ENCODE assay signal across 9 mouse cellular contexts in the genomic region with DNA sequence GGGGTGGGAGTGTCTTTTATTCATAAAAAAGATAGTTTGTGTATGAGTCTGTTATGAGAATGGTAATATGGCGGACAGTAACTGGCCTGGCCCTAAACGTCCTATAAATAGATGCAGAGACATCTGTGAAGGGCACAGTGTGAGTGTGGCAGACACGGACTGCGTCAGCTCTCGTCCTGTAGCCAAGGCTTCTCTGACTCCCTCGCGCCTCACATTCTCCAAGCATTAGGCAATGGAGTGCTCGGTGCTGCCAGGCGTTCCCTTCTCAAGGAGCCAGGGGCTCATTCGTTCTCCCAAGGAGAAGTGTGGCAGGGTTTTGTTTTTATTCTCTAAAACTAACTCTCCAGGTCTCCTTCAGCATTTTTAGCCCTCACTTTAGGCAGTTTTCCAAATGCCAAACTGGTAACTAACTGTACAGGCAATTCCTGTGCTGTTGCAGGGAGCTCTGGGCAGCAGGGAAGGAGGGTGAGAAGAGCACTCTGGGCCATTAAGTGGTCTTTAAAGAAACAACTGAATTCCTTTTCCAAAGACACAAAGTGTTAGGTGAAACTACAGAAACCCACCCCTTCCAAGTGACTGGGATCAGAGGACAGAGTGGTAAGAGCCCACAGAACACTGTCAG. TPM values are rescaled to one million over a fixed set of nuclear protein-coding genes. Genes with fewer than 3 reads are reported as not detected.
DNase-seq lines count a peak whose midpoint lies in the region; ATAC-seq and TF ChIP-seq lines count a peak whose summit lies in the region.
"Had no signal": no experiment of that assay in that cellular context is flagged by ENCODE, and none has a peak within 500 bp of the region (broad histone marks: within the 10 kb centered on the region; RNA-seq: fewer than 3 reads in every experiment).

No protein-coding gene starts in this region.

- intact Hi-C loops in gastrocnemius, postnatal 14 days (cut with DNase I; ENCODE audit: low total_unique reads), result no loop called here

- peak; percentile 23 for DNase-seq in embryonic facial prominence, embryonic 11.5 days (ENCODE audit: low spot score)
- DNase-seq in embryonic facial prominence, embryonic 10.5 days (ENCODE audit: low spot score), result no peak
- peak; percentile 89 for DNase-seq in adrenal gland, adult 2 months
- DNase-seq in gastrocnemius, postnatal 14 days, result peak; percentile 85
- DNase-seq in kidney, postnatal 0 days (ENCODE audit: low spot score), result peak; percentile 44
- DNase-seq in testis, postnatal 10 days (ENCODE audit: low spot score), result peak; percentile 63
- no peak for DNase-seq in c-Kit-positive CD71-positive TER-119-positive erythroid progenitor cells, embryonic 14.5 days (ENCODE audit: low spot score)
- DNase-seq in liver, embryonic 11.5 days (ENCODE audit: low spot score), result no peak

- no peak overlapping the region for H3K27ac ChIP-seq in embryonic facial prominence, embryonic 11.5 days (replicated peaks; ENCODE audit: low read depth, low read length)
- no peak overlapping the region for H3K27ac ChIP-seq in embryonic facial prominence, embryonic 10.5 days (replicated peaks)
- peak overlapping the region; percentile 19; the same call in 1 of the 2 replicates for H3K27ac ChIP-seq in kidney, postnatal 0 days
- no peak overlapping the region for H3K27ac ChIP-seq in liver, embryonic 11.5 days (ENCODE audit: low read depth, low read length)

- no peaks in the 10 kb centered on the region for H3K4me1 ChIP-seq in embryonic facial prominence, embryonic 11.5 days (ENCODE audit: control insufficient read depth, insufficient read depth, low read length)
- H3K4me1 ChIP-seq in embryonic facial prominence, embryonic 10.5 days, result peaks cover 53% of the 10 kb centered on the region
- H3K4me1 ChIP-seq in kidney, postnatal 0 days (replicated peaks; ENCODE audit: insufficient read depth, low read length), result peaks cover 6% of the 10 kb centered on the region; the same call in 1 of the 2 replicates
- H3K4me1 ChIP-seq in liver, embryonic 11.5 days (replicated peaks; ENCODE audit: control insufficient read depth, insufficient read depth, low read length), result peaks cover 8% of the 10 kb centered on the region; the same call in 1 of the 2 replicates

- no peaks in the 10 kb centered on the region for H3K27me3 ChIP-seq in embryonic facial prominence, embryonic 11.5 days (ENCODE audit: control insufficient read depth, insufficient read depth, low read length)
- no peaks in the 10 kb centered on the region for H3K27me3 ChIP-seq in embryonic facial prominence, embryonic 10.5 days (replicated peaks; ENCODE audit: low read depth, poor library complexity, severe bottlenecking)
- H3K27me3 ChIP-seq in kidney, postnatal 0 days (ENCODE audit: insufficient read depth, low read length), result no peaks in the 10 kb centered on the region
- H3K27me3 ChIP-seq in liver, embryonic 11.5 days (replicated peaks; ENCODE audit: control insufficient read depth, insufficient read depth, low read length), result no peaks in the 10 kb centered on the region
- H3K27me3 ChIP-seq: CH12.LX had no signal

- no peaks in the 10 kb centered on the region for H3K9me3 ChIP-seq in embryonic facial prominence, embryonic 11.5 days (replicated peaks; ENCODE audit: control insufficient read depth, low read length)
- H3K9me3 ChIP-seq in embryonic facial prominence, embryonic 10.5 days, result no peaks in the 10 kb centered on the region
- H3K9me3 ChIP-seq in kidney, postnatal 0 days (replicated peaks; ENCODE audit: low read length), result no peaks in the 10 kb centered on the region
- no peaks in the 10 kb centered on the region for H3K9me3 ChIP-seq in liver, embryonic 11.5 days (ENCODE audit: control insufficient read depth, low read length)

- no peak overlapping the region for H3K4me2 ChIP-seq in embryonic facial prominence, embryonic 11.5 days (ENCODE audit: low read depth, low read length)
- H3K4me2 ChIP-seq in kidney, postnatal 0 days (ENCODE audit: low read length), result no peak overlapping the region
- H3K4me2 ChIP-seq in liver, embryonic 11.5 days, result no peak overlapping the region

- no peak overlapping the region for H3K4me3 ChIP-seq in embryonic facial prominence, embryonic 11.5 days (ENCODE audit: low read depth, low read length)
- no peak overlapping the region for H3K4me3 ChIP-seq in embryonic facial prominence, embryonic 10.5 days
- no peak overlapping the region for H3K4me3 ChIP-seq in kidney, postnatal 0 days (replicated peaks; ENCODE audit: low read depth, low read length)
- H3K4me3 ChIP-seq in liver, embryonic 11.5 days (ENCODE audit: low read depth, low read length), result no peak overlapping the region

- H3K36me3 ChIP-seq in embryonic facial prominence, embryonic 11.5 days (replicated peaks; ENCODE audit: control insufficient read depth, insufficient read depth, low read depth, low read length), result no peaks in the 10 kb centered on the region
- no peaks in the 10 kb centered on the region for H3K36me3 ChIP-seq in embryonic facial prominence, embryonic 10.5 days (replicated peaks)
- H3K36me3 ChIP-seq in kidney, postnatal 0 days (ENCODE audit: insufficient read depth, low read length), result no peaks in the 10 kb centered on the region
- H3K36me3 ChIP-seq in liver, embryonic 11.5 days (ENCODE audit: control insufficient read depth, insufficient read depth, low read length), result no peaks in the 10 kb centered on the region

- no peak overlapping the region for H3K9ac ChIP-seq in embryonic facial prominence, embryonic 11.5 days (replicated peaks; ENCODE audit: low read length)
- no peak overlapping the region for H3K9ac ChIP-seq in kidney, postnatal 0 days (ENCODE audit: low read depth, low read length)
- H3K9ac ChIP-seq in liver, embryonic 11.5 days (ENCODE audit: low read depth, low read length), result no peak overlapping the region

- WGBS in embryonic facial prominence, embryonic 11.5 days, result 76% methylated on average over 10 of the region's 10 CpGs
- WGBS in embryonic facial prominence, embryonic 10.5 days, result 78% methylated on average over 10 of the region's 10 CpGs
- 46% methylated on average over 10 of the region's 10 CpGs for WGBS in kidney, postnatal 0 days
- WGBS in liver, embryonic 11.5 days, result 60% methylated on average over 10 of the region's 10 CpGs

- TF ChIP-seq CTCF in kidney, postnatal 0 days (IDR thresholded peaks at IDR 0.05; ENCODE audit: low read depth), result no peak

- ATAC-seq in embryonic facial prominence, embryonic 11.5 days (replicated peaks; ENCODE audit: insufficient number of reproducible peaks, low FRiP score, low TSS enrichment, low read depth), result no peak
- ATAC-seq in kidney, postnatal 0 days (replicated peaks; ENCODE audit: low FRiP score, low read depth), result peak; percentile 67
- no peak for ATAC-seq in liver, embryonic 11.5 days (replicated peaks; ENCODE audit: low FRiP score)

RNA-seq across cellular contexts. Expression of a gene that starts 22.2 kb away (rescaled TPM):
- 5.5 and 8.2 TPM in 2 replicates for polyA plus RNA-seq in embryonic facial prominence, embryonic 11.5 days (2014; fragmentation: Nextera tagmentation; extraction: Ambion mirVana)
- polyA plus RNA-seq in embryonic facial prominence, embryonic 10.5 days (2016; fragmentation: Nextera tagmentation; extraction: Ambion mirVana), result 3.5 and 3.7 TPM in 2 replicates
- 10 to 100 TPM; 77.5 to 85.2 TPM for total RNA-seq in adrenal gland, adult 2 months (2021)
- 13.6 and 18.6 TPM in 2 replicates for polyA plus RNA-seq in adrenal gland, adult 2 months (2012; rRNA removed)
- 10 to 100 TPM; 29.7 to 34.8 TPM for total RNA-seq in gastrocnemius, postnatal 14 days (2021)
- polyA plus RNA-seq in kidney, postnatal 0 days (2015; fragmentation: Nextera tagmentation; extraction: Ambion mirVana), result 10.3 and 11.0 TPM in 2 replicates
- 2.5 and 4.1 TPM in 2 replicates for polyA plus RNA-seq in liver, embryonic 11.5 days (2014; fragmentation: Nextera tagmentation; extraction: Ambion mirVana)

Comparison
In these comparisons a context has a peak if more than half of its experiments do, and no peak if none do; other contexts are left out.
1. DNase-seq: peak in embryonic facial prominence, embryonic 11.5 days (single experiment), adrenal gland, adult 2 months (single experiment), gastrocnemius, postnatal 14 days (single experiment), kidney, postnatal 0 days (single experiment) and testis, postnatal 10 days (single experiment); none in embryonic facial prominence, embryonic 10.5 days (single experiment), c-Kit-positive CD71-positive TER-119-positive erythroid progenitor cells, embryonic 14.5 days (single experiment) and liver, embryonic 11.5 days (single experiment).